Mouse (Mus musculus): ENCODE measurements around the gene Mdga1. TPM values are rescaled to one million over a fixed set of nuclear protein-coding genes. Genes with fewer than 3 reads are reported as not detected.

Gene Mdga1
- 1 to 10 TPM; 1.0 to 1.3 TPM for total RNA-seq (2021)
- 1.5 and 2.4 TPM in 2 replicates for polyA plus RNA-seq (2012; rRNA removed)
- long read RNA-seq, result 0 reads

- DNase-seq, result no peak
Measured at GRCm38 (mm10) chr17:29970037-29970555, at the start of gene Mdga1. Mdga1 (minus strand) TSS chr17:29970087.

- no peak for DNase-seq
Measured at GRCm38 (mm10) chr17:30018927-30019610, 49.2 kb upstream of the Mdga1 start.

- DNase-seq, result no peak
Measured at GRCm38 (mm10) chr17:30014660-30015059, 44.8 kb upstream of the Mdga1 start.

- DNase-seq, result no peak
Measured at GRCm38 (mm10) chr17:30008392-30008791, 38.5 kb upstream of the Mdga1 start.

- no peak for DNase-seq
Measured at GRCm38 (mm10) chr17:30007883-30008282, 38.0 kb upstream of the Mdga1 start.

GRCm38 (mm10) chr17:30006877-30007276, 37.0 kb upstream of the Mdga1 start:
- no peak for DNase-seq

- peak; percentile 72 for DNase-seq
Measured at GRCm38 (mm10) chr17:30005451-30005941, 35.6 kb upstream of the Mdga1 start.

GRCm38 (mm10) chr17:30005103-30005443, 35.2 kb upstream of the Mdga1 start:
- no peak for DNase-seq

GRCm38 (mm10) chr17:30004203-30005102, 34.6 kb upstream of the Mdga1 start, which contains the start of gene Zfand3:
Zfand3 (plus strand) TSS chr17:30004733.
- peak; percentile 98 for DNase-seq

GRCm38 (mm10) chr17:29998566-29999295, 28.8 kb upstream of the Mdga1 start:
- DNase-seq, result no peak

- DNase-seq, result no peak
Measured at GRCm38 (mm10) chr17:29997726-29998125, 27.8 kb upstream of the Mdga1 start.

GRCm38 (mm10) chr17:29995986-29996385, 26.1 kb upstream of the Mdga1 start:
- DNase-seq, result no peak

GRCm38 (mm10) chr17:29994459-29994858, 24.6 kb upstream of the Mdga1 start:
- no peak for DNase-seq

GRCm38 (mm10) chr17:29994011-29994410, 24.1 kb upstream of the Mdga1 start:
- peak; percentile 61 for DNase-seq

GRCm38 (mm10) chr17:29993488-29993887, 23.6 kb upstream of the Mdga1 start:
- DNase-seq, result no peak

GRCm38 (mm10) chr17:29990845-29991244, 21.0 kb upstream of the Mdga1 start:
- no peak for DNase-seq

- no peak for DNase-seq
Measured at GRCm38 (mm10) chr17:29990136-29990535, 20.2 kb upstream of the Mdga1 start.

GRCm38 (mm10) chr17:29989653-29990052, 19.8 kb upstream of the Mdga1 start:
- DNase-seq, result no peak

- DNase-seq, result peak; percentile 44
Measured at GRCm38 (mm10) chr17:29988141-29988540, 18.3 kb upstream of the Mdga1 start.

GRCm38 (mm10) chr17:29985534-29985933, 15.6 kb upstream of the Mdga1 start:
- DNase-seq, result peak; percentile 32

- DNase-seq, result no peak
Measured at GRCm38 (mm10) chr17:29984931-29985330, 15.0 kb upstream of the Mdga1 start.

GRCm38 (mm10) chr17:29983190-29983589, 13.3 kb upstream of the Mdga1 start:
- DNase-seq, result no peak

Data from adrenal gland, adult 2 months (tissue).